Mouse (Mus musculus) kidney, adult 8-10 months (tissue): ENCODE measurements around the gene Cacna1i.

Source experiments
- DNase-seq, 2 experiments: peaks; one replicate each; pipeline ENCODE4 v3.0.0; 2022

The Cacna1i gene

DNA sequence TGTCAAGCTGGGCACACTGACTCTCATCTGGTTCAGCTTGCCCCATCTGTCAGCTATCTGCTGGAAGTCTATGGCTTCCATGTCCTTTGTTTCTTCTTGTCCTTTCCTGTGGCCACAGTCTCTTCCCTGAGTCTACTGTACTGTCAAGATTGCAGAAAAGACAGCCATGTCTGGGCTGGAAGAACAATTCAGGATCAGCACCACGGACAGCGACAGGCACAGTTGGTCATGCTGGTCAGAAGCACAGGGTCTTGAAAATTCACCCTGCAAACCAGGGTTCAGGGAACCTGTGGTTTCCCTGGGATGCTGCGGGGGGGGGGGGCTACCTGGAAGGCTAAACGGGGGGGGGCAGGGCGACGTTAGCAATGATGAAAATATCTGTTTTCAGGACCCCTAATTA is 9.4 kb upstream of the Cacna1i start:
- DNase-seq: peak in 1 of 2 experiments; percentile 51

DNA sequence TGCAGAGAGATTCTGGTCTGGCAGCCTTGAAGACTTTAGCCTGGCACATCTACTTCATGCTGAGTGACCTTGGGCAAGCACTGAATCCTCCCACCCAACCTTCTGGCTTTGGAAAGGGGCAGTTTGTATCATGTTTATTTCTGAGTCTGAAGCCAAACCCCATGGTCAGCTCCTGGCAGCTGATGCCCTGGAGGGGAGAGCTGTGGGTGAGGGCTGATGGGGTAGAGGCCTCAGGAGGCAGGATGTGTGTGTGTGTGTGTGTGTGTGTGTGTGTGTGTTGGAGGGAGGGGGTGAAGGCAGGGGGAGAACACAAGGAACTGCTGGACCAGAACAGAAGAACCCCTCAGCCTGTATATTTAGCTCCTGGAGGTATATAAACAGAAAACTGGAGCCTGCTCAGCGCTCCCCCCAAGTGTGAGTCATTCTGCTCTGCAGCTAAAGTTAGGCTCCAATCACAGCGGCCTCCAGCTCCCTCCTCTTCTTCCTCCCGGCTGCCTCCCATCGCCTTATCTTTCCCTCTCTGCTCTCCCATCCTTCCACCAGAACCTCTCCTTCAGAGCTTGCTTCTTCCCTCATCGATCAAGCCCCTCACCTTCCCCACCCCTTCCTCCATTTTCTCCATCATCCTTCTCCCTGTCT is 8.8 kb upstream of the Cacna1i start:
- DNase-seq: no peak

GRCm38 (mm10) chr15:80279053-80279452 is 8.0 kb upstream of the Cacna1i start:
- DNase-seq: no peak

DNA sequence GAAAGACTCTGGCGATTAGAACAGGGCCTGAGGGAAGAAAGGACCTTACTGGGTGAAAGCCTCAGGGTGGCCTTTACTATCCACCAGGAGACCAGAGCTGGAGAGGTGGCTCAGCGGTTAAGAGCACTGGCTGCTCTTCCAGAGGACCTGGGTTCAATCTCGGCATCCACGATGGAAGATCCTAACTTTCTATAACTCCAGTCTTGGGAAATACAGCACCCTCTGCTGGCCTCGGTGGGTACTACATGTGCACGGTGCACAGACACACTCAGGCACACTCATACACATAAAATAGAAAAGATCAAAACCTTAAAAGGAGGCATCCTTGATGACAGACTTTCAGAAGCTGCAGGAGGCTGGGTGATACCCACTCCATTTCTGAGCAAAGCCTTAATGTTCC is 6.4 kb upstream of the Cacna1i start:
- peak in 1 of 2 experiments; percentile 49 for DNase-seq

DNA sequence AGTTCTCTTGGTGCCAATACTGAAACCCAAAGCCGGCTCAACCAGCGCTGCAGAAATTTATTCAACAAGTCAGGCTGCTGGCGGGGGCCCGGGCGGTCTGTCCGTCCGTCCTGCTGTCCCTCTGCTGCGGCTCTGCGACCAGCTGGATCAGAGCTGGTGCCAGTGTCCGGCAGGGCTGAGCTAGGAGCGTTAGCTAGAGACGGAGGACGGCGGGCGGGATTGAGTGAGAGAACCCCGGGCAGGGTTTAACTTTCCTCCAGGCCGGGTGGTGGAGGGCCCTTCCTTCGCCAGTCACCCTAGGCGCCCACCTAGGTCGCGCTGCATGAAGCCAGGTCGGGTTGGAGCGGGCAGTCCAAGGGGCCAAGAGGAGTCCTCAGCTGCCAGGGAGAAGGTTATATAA is 998 bp downstream of the Cacna1i start:
- no peak for DNase-seq

DNA sequence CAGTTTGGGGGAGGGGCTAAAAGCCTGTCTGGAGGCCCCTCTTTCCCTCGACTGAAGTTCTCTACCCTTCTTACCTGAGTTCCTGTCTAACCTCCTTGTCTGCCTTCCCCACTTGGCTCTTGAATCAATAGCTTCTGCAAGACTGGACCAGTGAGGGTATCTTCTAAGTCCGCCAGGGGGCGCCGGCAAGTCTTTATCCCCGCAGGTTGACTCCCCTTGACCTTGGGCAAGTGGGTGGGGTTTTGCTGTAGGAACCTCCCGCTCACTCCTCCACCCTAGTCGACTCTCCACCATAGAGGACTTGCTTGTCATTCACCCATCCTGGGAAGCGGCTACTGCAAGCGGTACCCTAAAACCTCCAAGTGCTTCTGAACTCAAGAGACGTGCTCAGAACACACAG is 2.4 kb downstream of the Cacna1i start:
- peak; percentile 56 to 78 for DNase-seq

- DNase-seq: no peak
Measured at GRCm38 (mm10) chr15:80297146-80297545, 10.1 kb downstream of the Cacna1i start.

DNA sequence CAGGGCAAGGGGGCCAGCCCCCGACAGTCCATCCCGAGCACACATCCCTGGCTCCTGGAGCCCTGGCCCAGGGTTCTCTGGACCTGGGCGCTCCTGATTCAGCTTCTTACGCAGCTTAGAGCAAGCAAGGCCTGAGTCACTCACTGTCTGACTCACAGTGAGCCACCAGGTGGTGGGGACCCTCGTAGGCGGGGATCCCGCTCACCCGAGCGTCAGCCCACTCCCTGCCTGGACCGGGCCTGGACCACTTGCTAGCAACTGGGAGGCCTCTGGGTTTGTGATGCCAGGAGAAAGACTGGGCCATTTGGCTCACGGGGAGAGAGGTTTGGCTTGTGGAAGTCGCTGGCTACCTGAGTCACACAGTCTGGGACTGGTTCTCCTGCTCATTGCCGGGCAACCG is 16.7 kb downstream of the Cacna1i start:
- DNase-seq: no peak

DNA sequence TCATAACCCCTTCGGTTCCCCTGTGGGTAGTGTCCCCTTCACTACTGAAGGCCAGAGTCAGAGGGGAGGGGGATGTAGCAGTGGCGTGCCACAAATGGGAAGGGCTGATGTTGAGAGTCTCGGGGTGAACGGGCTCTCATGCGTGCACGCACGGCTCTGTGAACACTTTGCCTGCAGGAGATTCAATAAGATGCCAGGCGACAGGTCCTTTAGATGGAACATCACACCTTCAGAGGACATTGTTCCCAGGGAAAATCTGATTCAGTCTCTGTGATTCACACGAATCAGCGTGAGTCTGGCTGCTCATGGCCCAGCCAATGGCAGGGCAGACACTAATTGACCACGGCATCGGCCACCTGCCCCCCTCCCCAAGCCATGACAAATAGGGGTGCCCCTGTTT is 17.1 kb downstream of the Cacna1i start:
- DNase-seq: no peak

GRCm38 (mm10) chr15:80306146-80306545 is 19.1 kb downstream of the Cacna1i start:
- DNase-seq: no peak

DNA sequence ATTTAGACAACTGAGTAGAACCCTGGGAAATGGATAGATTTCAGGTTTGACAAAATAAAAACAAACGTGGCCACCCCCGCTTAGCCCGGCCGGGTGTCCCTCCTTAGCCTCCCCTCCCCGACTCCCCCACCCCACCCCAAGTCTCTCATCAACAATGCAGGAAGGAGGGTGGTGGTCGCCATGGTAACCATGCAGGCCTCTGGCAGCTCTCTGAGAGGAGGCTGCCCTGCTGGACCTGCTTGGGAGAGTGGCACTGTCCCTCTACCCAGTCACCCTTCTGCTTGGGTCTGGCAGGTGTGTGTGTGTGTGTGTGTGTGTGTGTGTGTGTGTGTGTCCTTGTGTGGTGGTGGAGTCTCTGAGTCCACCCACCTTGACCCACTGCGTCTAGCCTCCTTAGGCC is 27.7 kb downstream of the Cacna1i start:
- no peak for DNase-seq

- DNase-seq: no peak
Measured at GRCm38 (mm10) chr15:80316966-80317634, 30.1 kb downstream of the Cacna1i start.

DNA sequence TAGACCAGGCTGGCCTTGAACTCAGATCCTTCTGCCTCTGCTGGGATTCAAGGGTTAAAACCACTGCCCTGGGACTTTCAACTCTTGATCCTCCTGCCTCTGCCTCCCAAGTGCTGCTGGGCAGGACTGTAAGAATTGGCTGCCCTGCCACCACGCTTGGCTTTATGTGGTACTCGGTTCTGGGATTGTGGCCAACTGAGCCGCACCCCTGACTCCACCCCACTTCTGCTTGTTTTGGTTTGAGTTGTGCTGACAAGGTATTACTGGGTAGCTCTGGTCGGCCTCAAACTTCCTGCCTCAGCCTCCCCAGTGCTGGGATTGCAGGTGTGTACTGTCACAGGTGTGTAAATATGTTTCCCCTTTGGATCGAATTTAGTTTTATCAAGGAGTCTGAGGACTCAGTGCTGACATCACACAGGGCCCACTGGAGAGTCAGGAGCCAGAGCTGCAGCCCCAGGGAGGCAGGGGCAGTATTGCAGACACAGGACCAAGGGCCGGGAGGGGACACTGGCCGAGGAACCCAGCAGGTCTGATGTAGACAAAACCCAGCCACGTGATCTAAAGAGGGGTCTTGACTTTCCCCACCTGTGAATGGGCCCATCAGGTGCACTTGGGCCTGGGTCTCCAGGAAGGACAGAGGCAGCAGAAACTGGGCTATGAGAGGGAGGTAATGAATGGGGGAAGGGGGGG is 30.9 kb downstream of the Cacna1i start:
- peak; percentile 11 to 33 for DNase-seq

DNA sequence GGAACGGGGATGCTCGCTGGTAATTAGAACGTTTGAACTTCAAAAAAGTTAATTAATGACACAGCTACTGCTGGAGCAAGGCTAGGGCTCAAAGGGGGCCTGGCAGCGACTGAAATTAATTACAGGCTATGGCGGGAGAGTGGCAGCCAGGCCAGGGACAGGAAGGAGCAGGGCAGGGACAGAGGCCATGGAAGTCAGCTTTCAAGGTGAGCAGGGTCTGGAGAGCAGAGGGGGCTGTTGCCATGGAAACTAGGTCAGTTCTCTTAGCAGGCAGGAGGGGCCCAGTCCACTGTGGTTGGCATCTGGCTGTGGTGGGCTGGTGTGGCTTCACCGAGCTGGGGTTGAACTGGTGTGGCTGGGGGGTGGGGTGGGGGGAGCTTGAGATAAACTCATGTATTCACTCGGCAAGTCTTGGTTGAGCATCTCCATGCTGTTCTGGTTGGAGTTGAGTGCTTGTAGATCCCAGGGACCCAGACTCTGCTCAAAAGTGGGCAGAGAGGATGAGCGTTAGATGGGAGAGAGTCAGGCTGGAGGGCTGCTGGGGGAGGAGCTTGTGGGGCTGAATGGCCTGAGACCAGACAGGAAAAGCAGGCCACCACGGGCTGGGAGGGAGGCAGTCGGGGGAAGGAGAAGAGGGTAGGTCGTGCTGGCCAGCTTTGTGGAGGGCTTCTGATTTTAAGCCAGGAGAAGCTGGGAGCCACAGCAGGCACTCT is 31.7 kb downstream of the Cacna1i start:
- peak in 1 of 2 experiments; percentile 8 for DNase-seq

- no peak for DNase-seq
Measured at GRCm38 (mm10) chr15:80319315-80319714, 32.3 kb downstream of the Cacna1i start.

DNA sequence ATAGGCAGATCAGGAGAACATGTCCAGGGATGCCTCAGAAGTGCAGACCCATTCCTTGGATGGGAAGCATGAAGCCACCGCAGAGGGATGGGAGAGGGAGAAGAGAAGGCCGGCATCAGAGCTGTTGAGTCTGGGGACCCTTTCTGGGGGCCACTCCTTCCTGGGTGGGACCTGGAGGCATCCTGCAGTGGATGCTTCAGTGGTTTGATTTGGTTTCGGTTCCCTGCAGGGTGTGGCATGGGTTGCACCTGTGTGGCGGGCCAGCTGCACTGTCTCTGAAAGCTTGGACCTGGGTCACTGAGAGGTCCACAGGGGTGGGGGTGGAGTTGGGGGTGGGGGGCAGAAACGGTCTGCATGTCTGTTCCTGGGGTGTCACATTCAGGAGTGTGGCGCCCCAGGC is 32.9 kb downstream of the Cacna1i start:
- no peak for DNase-seq

- DNase-seq: no peak
Measured at GRCm38 (mm10) chr15:80325207-80325606, 38.2 kb downstream of the Cacna1i start.

DNA sequence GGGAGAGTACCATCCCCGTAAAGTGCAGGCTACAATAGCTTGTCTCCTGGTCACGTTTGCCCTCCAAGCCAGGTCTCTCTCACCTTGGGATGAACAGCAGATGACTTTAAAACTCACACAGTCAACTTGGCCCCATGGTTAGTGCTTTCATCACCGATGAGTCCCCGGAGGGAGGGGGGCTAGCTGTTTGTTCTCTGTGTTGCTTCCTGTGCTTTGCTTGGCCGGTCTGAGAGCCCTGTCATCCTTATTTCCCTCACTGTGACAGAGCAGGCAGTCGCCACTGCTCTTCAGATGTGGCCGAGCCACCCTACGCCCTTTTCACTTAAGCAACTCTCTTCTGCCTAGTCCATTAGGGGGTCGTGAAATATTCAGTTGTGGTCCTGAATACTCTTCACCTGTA is 38.7 kb downstream of the Cacna1i start:
- no peak for DNase-seq

DNA sequence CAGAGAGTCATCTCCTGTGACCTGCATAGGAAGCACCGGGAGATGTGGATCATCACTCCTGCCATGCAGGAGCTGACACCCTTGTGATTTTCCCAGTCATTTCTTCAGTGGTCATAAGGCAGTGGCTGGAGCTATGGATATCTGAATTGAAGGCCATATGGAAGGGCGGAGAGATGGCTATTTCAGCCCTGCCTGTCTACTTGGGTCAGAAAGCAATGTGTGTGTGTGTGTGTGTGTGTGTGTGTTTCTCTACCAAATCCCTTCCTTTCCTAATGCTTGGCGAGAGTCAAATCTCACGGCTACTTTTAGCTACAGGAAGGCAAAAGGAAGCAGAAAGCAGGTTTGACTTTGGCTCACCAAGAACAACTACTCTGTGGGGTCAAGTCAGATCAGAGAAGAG is 39.9 kb downstream of the Cacna1i start:
- DNase-seq: no peak

DNA sequence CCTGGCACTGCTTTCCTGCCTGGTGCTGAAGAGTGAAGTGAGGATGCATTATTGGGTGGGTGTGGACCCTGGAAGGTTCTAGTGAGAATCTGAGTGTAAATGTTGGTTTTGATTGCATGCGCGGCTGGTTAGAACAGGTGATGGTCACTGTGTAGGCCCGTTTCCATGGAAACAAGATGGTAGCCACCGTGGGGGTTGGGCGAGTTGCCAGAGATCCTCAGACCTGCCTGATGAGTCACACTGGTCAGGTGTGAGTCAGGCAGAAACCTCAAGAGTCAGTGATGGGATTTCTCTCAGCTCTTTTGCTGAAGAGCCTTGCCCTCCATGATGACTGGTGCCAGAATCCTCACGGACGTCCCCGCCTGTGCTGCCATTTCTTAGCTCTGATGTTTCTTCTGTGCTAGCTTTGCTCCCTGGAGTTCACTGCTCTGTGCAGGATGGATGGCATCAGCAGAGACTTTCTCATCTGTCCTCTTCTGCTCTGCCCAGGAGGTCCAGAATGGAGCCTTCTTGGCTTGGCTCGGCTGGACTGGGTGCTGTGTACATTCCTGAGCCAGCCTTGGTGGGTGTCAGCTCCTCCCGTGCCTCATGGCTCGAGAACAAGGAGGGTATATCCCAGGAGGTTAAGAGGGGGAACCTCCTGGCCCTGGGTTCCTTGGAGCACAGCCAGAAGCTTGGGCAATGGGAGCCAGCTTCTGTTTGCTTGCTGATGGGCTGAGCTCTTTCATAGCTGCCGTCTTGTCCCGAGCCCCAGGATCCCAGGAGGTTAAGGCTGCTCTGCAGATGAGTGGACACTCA is 40.9 kb downstream of the Cacna1i start:
- DNase-seq: no peak

DNA sequence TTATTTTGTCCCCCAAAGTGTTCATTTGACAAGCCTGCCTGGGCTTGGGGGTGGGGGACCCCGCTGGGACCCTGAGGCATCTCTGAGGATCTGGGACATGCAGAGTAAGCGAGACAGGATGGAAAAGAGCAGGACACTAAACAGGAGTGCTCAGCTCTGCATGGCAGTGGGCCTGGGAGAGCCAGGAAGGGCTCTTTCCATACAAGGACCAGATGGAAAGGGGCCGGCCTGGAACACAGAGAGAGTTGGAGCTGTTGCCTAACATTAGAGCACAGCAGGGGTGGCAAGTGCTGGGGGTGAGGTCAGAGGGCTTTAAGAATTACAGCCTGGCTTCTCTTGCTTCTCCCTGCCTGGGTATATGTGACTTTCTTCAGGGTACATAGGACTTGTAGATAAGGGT is 43.2 kb downstream of the Cacna1i start:
- DNase-seq: no peak

GRCm38 (mm10) chr15:80334766-80335165 is 47.7 kb downstream of the Cacna1i start:
- DNase-seq: no peak

GRCm38 (mm10) chr15:80335196-80335595 is 48.2 kb downstream of the Cacna1i start:
- DNase-seq: no peak
